Mouse (Mus musculus) midbrain, embryonic 16.5 days (tissue): Measurements from ENCODE around the gene Nfix. TPM values are rescaled to one million over a fixed set of nuclear protein-coding genes. Genes with fewer than 3 reads are reported as not detected.
A peak's percentile ranks its signal among the peaks of the same experiment; 100 is the strongest.

ENCODE experiments used
- ATAC-seq: fragments of 200-750 bp; cut with Nextera tagmentation; 2 replicates; pipeline ENCODE4 v1.8.0; 2017; ENCODE audit warnings: moderate TSS enrichment
- H3K27ac ChIP-seq: fragments of 300-500 bp; sonication (generic); 2 replicates; pipeline ENCODE4 v1.5.1; 2014; ENCODE audit warnings: mild to moderate bottlenecking, low read length, mixed read lengths
- H3K27me3 ChIP-seq: fragments of 300-500 bp; sonication (generic); 2 replicates; pipeline ENCODE4 v1.6.1; 2014; ENCODE audit warnings: low read depth, low read length, mixed read lengths; ENCODE audit not compliant: control insufficient read depth, insufficient read depth
- H3K36me3 ChIP-seq: fragments of 300-500 bp; sonication (generic); 2 replicates; pipeline ENCODE4 v1.6.1; 2014; ENCODE audit warnings: mild to moderate bottlenecking, low read length, moderate library complexity, mixed read lengths; ENCODE audit not compliant: control insufficient read depth, insufficient read depth
- H3K4me1 ChIP-seq: fragments of 300-500 bp; sonication (generic); 2 replicates; pipeline ENCODE4 v1.6.1; 2014; ENCODE audit warnings: mild to moderate bottlenecking, low read length, mixed read lengths; ENCODE audit not compliant: control insufficient read depth, insufficient read depth
- H3K4me2 ChIP-seq: fragments of 300-500 bp; sonication (generic); 2 replicates; pipeline ENCODE4 v1.6.1; 2014; ENCODE audit warnings: mild to moderate bottlenecking, low read length, mixed read lengths
- H3K4me3 ChIP-seq: fragments of 300-500 bp; sonication (generic); 2 replicates; pipeline ENCODE4 v1.5.1; 2014; ENCODE audit warnings: low read depth, mild to moderate bottlenecking, low read length, moderate library complexity, mixed read lengths
- H3K9ac ChIP-seq: fragments of 300-500 bp; sonication (generic); 2 replicates; pipeline ENCODE4 v1.6.1; 2014; ENCODE audit warnings: low read depth, low read length, mixed read lengths
- H3K9me3 ChIP-seq: fragments of 300-500 bp; sonication (generic); replicated peaks from 2 replicates; pipeline ENCODE4 v1.6.1; 2014; ENCODE audit warnings: mild to moderate bottlenecking, low read length, mixed read lengths; ENCODE audit not compliant: control insufficient read depth, poor library complexity, severe bottlenecking
- WGBS: fragments of 180-500 bp; shearing (Covaris S2); extraction: QIAGEN DNeasy Blood & Tissue Kit; methylation state at CpG from one replicate; pipeline ENCODE4 v1.1.7; 2014; 5-methylcytosine and 5-hydroxymethylcytosine counted together
- polyA plus RNA-seq: library from polyadenylated mRNA; unstranded; fragments of >200 nt; fragmentation: Nextera tagmentation; extraction: Ambion mirVana; gene quantifications from 2 replicates; pipeline ENCODE4 v1.2.1, GENCODE M21; 2015

Gene Nfix
- polyA plus RNA-seq, 1 experiment from 2014 or later, result 55.4 TPM

- Histone ChIP-seq H3K27ac (no peak overlapping the region; the same call in 1 of the 2 replicates), H3K27me3 (no peaks in the 10 kb centered on the region), H3K36me3 (no peaks in the 10 kb centered on the region), H3K4me3 (no peak overlapping the region), H3K4me1 (peaks cover 28% of the 10 kb centered on the region), H3K9ac (no peak overlapping the region), H3K4me2 (no peak overlapping the region), H3K9me3 (no peaks in the 10 kb centered on the region)
- WGBS, result 18% methylated on average over 3 of the region's 3 CpGs
- ATAC-seq, result no peak
Measured at GRCm38 (mm10) chr8:84725941-84726259, 74.2 kb downstream of the Nfix start.

- no peaks in the 10 kb centered on the region for H3K27me3 ChIP-seq
- H3K27ac ChIP-seq, result peak overlapping the region; percentile 62
- ATAC-seq, result no peak
- no peaks in the 10 kb centered on the region for H3K36me3 ChIP-seq
- no peaks in the 10 kb centered on the region for H3K9me3 ChIP-seq
- H3K4me3 ChIP-seq, result no peak overlapping the region
- H3K4me1 ChIP-seq, result peaks cover 23% of the 10 kb centered on the region
- H3K9ac ChIP-seq, result no peak overlapping the region
- no peak overlapping the region for H3K4me2 ChIP-seq
- 61% methylated on average over 10 of the region's 10 CpGs for WGBS
Measured at GRCm38 (mm10) chr8:84725246-84725940, 74.8 kb downstream of the Nfix start.

GRCm38 (mm10) chr8:84724683-84725082, 75.5 kb downstream of the Nfix start:
- H3K9me3 ChIP-seq, result no peaks in the 10 kb centered on the region
- H3K27ac ChIP-seq, result peak overlapping the region; percentile 62; the same call in 1 of the 2 replicates
- no peak for ATAC-seq
- H3K4me1 ChIP-seq, result peaks cover 21% of the 10 kb centered on the region
- H3K4me3 ChIP-seq, result no peak overlapping the region
- no peaks in the 10 kb centered on the region for H3K27me3 ChIP-seq
- 51% methylated on average over 9 of the region's 9 CpGs for WGBS
- peak overlapping the region; percentile 42; the same call in 1 of the 2 replicates for H3K9ac ChIP-seq
- no peak overlapping the region for H3K4me2 ChIP-seq
- H3K36me3 ChIP-seq, result no peaks in the 10 kb centered on the region

- Histone ChIP-seq H3K27ac (peak overlapping the region; percentile 68), H3K4me3 (no peak overlapping the region), H3K27me3 (no peaks in the 10 kb centered on the region), H3K36me3 (no peaks in the 10 kb centered on the region), H3K9me3 (no peaks in the 10 kb centered on the region), H3K4me2 (peak overlapping the region; percentile 17; the same call in 1 of the 2 replicates), H3K9ac (peak overlapping the region; percentile 7; the same call in 1 of the 2 replicates), H3K4me1 (peaks cover 21% of the 10 kb centered on the region)
- WGBS, result 32% methylated on average over 7 of the region's 7 CpGs
- ATAC-seq, result no peak
Measured at GRCm38 (mm10) chr8:84723571-84723900, 76.6 kb downstream of the Nfix start.

- WGBS, result 13% methylated on average over 10 of the region's 10 CpGs
- peak; percentile 63 for ATAC-seq
- Histone ChIP-seq H3K4me2 (peak within 1 kb of the TSS; percentile 17; the same call in 1 of the 2 replicates), H3K27ac (peak within 1 kb of the TSS; percentile 68), H3K27me3 (no peaks in the 10 kb centered on the region), H3K9ac (peak within 1 kb of the TSS; percentile 18; the same call in 1 of the 2 replicates), H3K9me3 (no peaks in the 10 kb centered on the region), H3K4me1 (peaks cover 21% of the 10 kb centered on the region), H3K4me3 (no peak within 1 kb of the TSS), H3K36me3 (no peaks in the 10 kb centered on the region)
Measured at GRCm38 (mm10) chr8:84722850-84723570, 77.1 kb downstream of the Nfix start, which contains the start of gene G430095P16Rik. G430095P16Rik (plus strand) TSS chr8:84723007.

GRCm38 (mm10) chr8:84722530-84722849, 77.7 kb downstream of the Nfix start:
- ATAC-seq, result peak; percentile 19; the same call in 1 of the 2 replicates
- Histone ChIP-seq H3K36me3 (no peaks in the 10 kb centered on the region), H3K27ac (peak overlapping the region; percentile 68), H3K9me3 (no peaks in the 10 kb centered on the region), H3K4me1 (peaks cover 21% of the 10 kb centered on the region), H3K9ac (0 out of 2 replicates have a peak overlapping the region, but pooled peaks have one; percentile 18), H3K4me3 (no peak overlapping the region), H3K4me2 (no peak overlapping the region), H3K27me3 (no peaks in the 10 kb centered on the region)
- 78% methylated on average over 6 of the region's 6 CpGs for WGBS

- ATAC-seq, result no peak
- H3K27ac ChIP-seq, result no peak overlapping the region
- no peaks in the 10 kb centered on the region for H3K9me3 ChIP-seq
- no peak overlapping the region for H3K4me2 ChIP-seq
- no peaks in the 10 kb centered on the region for H3K36me3 ChIP-seq
- no peak overlapping the region for H3K4me3 ChIP-seq
- peaks cover 25% of the 10 kb centered on the region for H3K4me1 ChIP-seq
- no peak overlapping the region for H3K9ac ChIP-seq
- WGBS, result 85% methylated on average over 5 of the region's 5 CpGs
- H3K27me3 ChIP-seq, result peaks cover 2% of the 10 kb centered on the region; the same call in 1 of the 2 replicates
Measured at GRCm38 (mm10) chr8:84718959-84719690, 81.0 kb downstream of the Nfix start.

GRCm38 (mm10) chr8:84718476-84718875, 81.7 kb downstream of the Nfix start:
- no peaks in the 10 kb centered on the region for H3K9me3 ChIP-seq
- no peak overlapping the region for H3K27ac ChIP-seq
- H3K4me2 ChIP-seq, result no peak overlapping the region
- H3K27me3 ChIP-seq, result peaks cover 2% of the 10 kb centered on the region; the same call in 1 of the 2 replicates
- H3K9ac ChIP-seq, result no peak overlapping the region
- H3K4me3 ChIP-seq, result no peak overlapping the region
- H3K36me3 ChIP-seq, result no peaks in the 10 kb centered on the region
- 90% methylated on average over 5 of the region's 5 CpGs for WGBS
- no peak for ATAC-seq
- H3K4me1 ChIP-seq, result peaks cover 19% of the 10 kb centered on the region
